ENCODE assay signal across 11 mouse cellular contexts in the genomic region with DNA sequence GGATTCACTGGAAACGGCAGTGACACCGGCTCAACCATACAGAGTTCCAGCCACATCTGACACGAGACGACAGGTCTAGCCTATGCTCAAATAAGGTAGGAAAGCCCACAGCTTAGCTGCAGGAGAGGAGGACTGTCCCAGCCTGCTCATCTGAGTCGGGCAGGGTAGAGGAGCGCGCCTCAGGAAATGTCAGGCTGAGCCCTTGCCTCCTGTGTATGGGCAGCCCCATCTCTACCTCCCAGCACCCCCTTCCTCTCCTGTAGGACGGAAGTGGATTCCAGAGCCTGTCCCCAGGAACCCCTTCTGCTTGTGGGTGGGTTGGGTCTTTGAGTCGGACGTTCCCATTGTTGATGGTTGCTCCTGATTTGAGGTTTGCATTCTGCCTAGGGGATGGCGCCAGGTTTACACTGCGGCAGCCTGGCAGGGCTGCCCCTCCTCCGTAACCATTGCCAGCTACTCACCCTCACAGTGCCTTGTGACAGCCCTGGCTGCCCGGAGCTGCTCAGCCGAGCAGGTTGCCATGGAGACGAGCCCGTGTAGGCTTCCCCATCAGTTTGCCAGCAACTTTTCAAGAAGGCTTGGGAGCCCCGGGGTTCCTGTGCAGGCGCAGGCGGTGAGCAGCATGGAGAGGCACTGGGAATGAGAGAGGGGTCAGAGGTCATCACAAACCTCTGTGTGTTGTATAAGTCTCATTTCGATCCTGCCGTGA. TPM values are rescaled to one million over a fixed set of nuclear protein-coding genes. Genes with fewer than 3 reads are reported as not detected.
DNase-seq lines count a peak whose midpoint lies in the region; ATAC-seq lines count a peak whose summit lies in the region.
"Had no signal": no experiment of that assay in that cellular context is flagged by ENCODE, and none has a peak within 500 bp of the region (broad histone marks: within the 10 kb centered on the region; RNA-seq: fewer than 3 reads in every experiment).

No protein-coding gene starts in this region.

- H3K4me1 ChIP-seq in hindbrain, embryonic 15.5 days (replicated peaks): peaks cover 55% of the 10 kb centered on the region
- H3K4me1 ChIP-seq in neural tube, embryonic 14.5 days (ENCODE audit: control insufficient read depth, insufficient read depth, low read length): peaks cover 36% of the 10 kb centered on the region

- 0 out of 2 replicates have a peak overlapping the region, but pooled peaks have one; percentile 2 for H3K4me3 ChIP-seq in hindbrain, embryonic 15.5 days
- H3K4me3 ChIP-seq in neural tube, embryonic 14.5 days (ENCODE audit: low read depth, low read length): no peak overlapping the region

- peak overlapping the region; percentile 44 for H3K4me2 ChIP-seq in hindbrain, embryonic 15.5 days
- peak overlapping the region; percentile 24; the same call in 1 of the 2 replicates for H3K4me2 ChIP-seq in neural tube, embryonic 14.5 days (ENCODE audit: low read depth, low read length)

- no peaks in the 10 kb centered on the region for H3K9me3 ChIP-seq in hindbrain, embryonic 15.5 days
- no peaks in the 10 kb centered on the region for H3K9me3 ChIP-seq in neural tube, embryonic 14.5 days (ENCODE audit: control insufficient read depth, low read length)

- no peaks in the 10 kb centered on the region for H3K27me3 ChIP-seq in hindbrain, embryonic 15.5 days
- no peaks in the 10 kb centered on the region for H3K27me3 ChIP-seq in neural tube, embryonic 14.5 days (ENCODE audit: control insufficient read depth, insufficient read depth, low read length)

- H3K27ac ChIP-seq in hindbrain, embryonic 15.5 days (replicated peaks): peak overlapping the region; percentile 76
- peak overlapping the region; percentile 16; the same call in 1 of the 2 replicates for H3K27ac ChIP-seq in neural tube, embryonic 14.5 days (ENCODE audit: low read depth, low read length)

- WGBS in hindbrain, embryonic 15.5 days: 15% methylated on average over 22 of the region's 22 CpGs
- 21% methylated on average over 22 of the region's 22 CpGs for WGBS in neural tube, embryonic 14.5 days

- peak; percentile 93 for ATAC-seq in hindbrain, embryonic 15.5 days (ENCODE audit: low FRiP score, low read depth)
- peak; percentile 88 for ATAC-seq in neural tube, embryonic 14.5 days (ENCODE audit: low read depth)

- 0 out of 2 replicates have a peak overlapping the region, but pooled peaks have one; percentile 12 for H3K9ac ChIP-seq in hindbrain, embryonic 15.5 days
- no peak overlapping the region; the same call in 1 of the 2 replicates for H3K9ac ChIP-seq in neural tube, embryonic 14.5 days (replicated peaks; ENCODE audit: low read depth, low read length)

- peak; percentile 83 for DNase-seq in layer of hippocampus, adult 11-12 months (ENCODE audit: low spot score)
- DNase-seq in layer of hippocampus, adult 9-10 months (ENCODE audit: low spot score): no peak
- DNase-seq in embryo, embryonic 9.5 days (ENCODE audit: extremely low spot score): peak; percentile 62
- DNase-seq in left cerebral cortex, adult 8-10 months (ENCODE audit: low spot score in 2 of 2): peak; percentile 44 to 91
- DNase-seq in liver: no peak
- DNase-seq in adipocyte (ENCODE audit: low spot score): no peak

- H3K36me3 ChIP-seq in hindbrain, embryonic 15.5 days: no peaks in the 10 kb centered on the region
- no peaks in the 10 kb centered on the region for H3K36me3 ChIP-seq in neural tube, embryonic 14.5 days (ENCODE audit: control insufficient read depth, insufficient read depth, low read length)

RNA-seq across cellular contexts. Expression of a gene that starts 47.6 kb away (rescaled TPM):
- polyA plus RNA-seq in hindbrain, embryonic 15.5 days (2015; fragmentation: Nextera tagmentation; extraction: Ambion mirVana): not detected in 2 replicates
- total RNA-seq in left cerebral cortex, adult 8-10 months (2022): under 1 TPM in 3 of 4 experiments, not detected in 1; 0.14 to 0.26 (median 0.16) TPM
- polyA plus RNA-seq in neural tube, embryonic 14.5 days (2014; fragmentation: Nextera tagmentation; extraction: Ambion mirVana): not detected in 2 replicates
- total RNA-seq: ES-E14; heart, postnatal 14 days had no signal
- polyA plus RNA-seq: stomach, embryonic 16.5 days had no signal

Comparison
In these comparisons a context has a peak if more than half of its experiments do, and no peak if none do; other contexts are left out.
1. DNase-seq: peak in layer of hippocampus, adult 11-12 months (single experiment), embryo, embryonic 9.5 days (single experiment) and left cerebral cortex, adult 8-10 months (2 of 2); none in layer of hippocampus, adult 9-10 months (single experiment), liver (single experiment) and adipocyte (single experiment).